Mouse (Mus musculus) mesoderm, embryonic 11.5 days (tissue): ENCODE results near the gene Srsf5.
"Not testable (repeated sequence)": the region's sequence is repeated elsewhere in the genome, so short reads cannot be mapped to it uniquely, and the experiment has no call there.

Experiments
- DNase-seq: peaks from one replicate; pipeline ENCODE4 v3.0.0-alpha.2; 2012; ENCODE audit warnings: low read depth, low spot score

Srsf5 gene

GRCm38 (mm10) chr12:80948202-80948601 is 2.9 kb downstream of the Srsf5 start:
- no peak for DNase-seq

- not testable (repeated sequence) for DNase-seq
These were observed 4.3 kb downstream of the Srsf5 start for GRCm38 (mm10) chr12:80949603-80950002.

- no peak for DNase-seq
These were observed 6.4 kb downstream of the Srsf5 start for GRCm38 (mm10) chr12:80951640-80952219.

- no peak for DNase-seq
These were observed 7.2 kb downstream of the Srsf5 start for GRCm38 (mm10) chr12:80952526-80952925.

- no peak for DNase-seq
These were observed 10.7 kb downstream of the Srsf5 start for GRCm38 (mm10) chr12:80956039-80956438.

GRCm38 (mm10) chr12:80957961-80958360 is 12.7 kb downstream of the Srsf5 start:
- no peak for DNase-seq

GRCm38 (mm10) chr12:80962566-80962965 is 17.3 kb downstream of the Srsf5 start:
- DNase-seq = no peak

- no peak for DNase-seq
These were observed 20.9 kb downstream of the Srsf5 start for GRCm38 (mm10) chr12:80966059-80966838.

- no peak for DNase-seq
These were observed 22.6 kb downstream of the Srsf5 start for GRCm38 (mm10) chr12:80967918-80968317.

- DNase-seq = no peak
These were observed 23.3 kb downstream of the Srsf5 start, which contains the start of gene Slc10a1 for GRCm38 (mm10) chr12:80968605-80969004. Slc10a1 (minus strand) TSS chr12:80968705.

GRCm38 (mm10) chr12:80970181-80970705 is 24.9 kb downstream of the Srsf5 start:
- no peak for DNase-seq

- DNase-seq = no peak
These were observed 26.5 kb downstream of the Srsf5 start for GRCm38 (mm10) chr12:80971756-80972155.

GRCm38 (mm10) chr12:80975939-80976671 is 30.8 kb downstream of the Srsf5 start:
- no peak for DNase-seq

GRCm38 (mm10) chr12:80982326-80982725 is 37.0 kb downstream of the Srsf5 start:
- peak; percentile 78 for DNase-seq

GRCm38 (mm10) chr12:80983695-80984094 is 38.4 kb downstream of the Srsf5 start:
- DNase-seq = no peak

- no peak for DNase-seq
These were observed 41.3 kb downstream of the Srsf5 start for GRCm38 (mm10) chr12:80986628-80987027.

- DNase-seq = no peak
These were observed 43.0 kb downstream of the Srsf5 start for GRCm38 (mm10) chr12:80988286-80988685.

GRCm38 (mm10) chr12:80990901-80991445 is 45.7 kb downstream of the Srsf5 start:
- DNase-seq = no peak

- no peak for DNase-seq
These were observed 46.5 kb downstream of the Srsf5 start for GRCm38 (mm10) chr12:80991806-80992205.

- no peak for DNase-seq
These were observed 47.3 kb downstream of the Srsf5 start for GRCm38 (mm10) chr12:80992540-80993122.

- no peak for DNase-seq
These were observed 48.5 kb downstream of the Srsf5 start for GRCm38 (mm10) chr12:80993773-80994172.

- DNase-seq = no peak
These were observed 50.0 kb downstream of the Srsf5 start for GRCm38 (mm10) chr12:80995326-80995725.
